Mouse (Mus musculus) heart, adult 8-10 months (tissue): ENCODE results near the gene Mtmr10. TPM values are rescaled to one million over a fixed set of nuclear protein-coding genes. Genes with fewer than 3 reads are reported as not detected.

Source experiments
- DNase-seq: peaks from one replicate; pipeline ENCODE4 v3.0.0; 2022; ENCODE audit warnings: low spot score
- microRNA-seq: library from miRNA; unstranded; fragments of <30 nt; microRNA quantifications from one replicate; pipeline ENCODE4 v1.2.0, GENCODE M21; 2022
- total RNA-seq, 4 experiments: library from RNA; stranded (reverse); gene quantifications; 2 replicates each; pipeline ENCODE4 v1.2.4; 2022

Gene Mtmr10
- total RNA-seq, 4 experiments from 2014 or later, result 10.3 to 17.0 (median 12.6) TPM

DNA sequence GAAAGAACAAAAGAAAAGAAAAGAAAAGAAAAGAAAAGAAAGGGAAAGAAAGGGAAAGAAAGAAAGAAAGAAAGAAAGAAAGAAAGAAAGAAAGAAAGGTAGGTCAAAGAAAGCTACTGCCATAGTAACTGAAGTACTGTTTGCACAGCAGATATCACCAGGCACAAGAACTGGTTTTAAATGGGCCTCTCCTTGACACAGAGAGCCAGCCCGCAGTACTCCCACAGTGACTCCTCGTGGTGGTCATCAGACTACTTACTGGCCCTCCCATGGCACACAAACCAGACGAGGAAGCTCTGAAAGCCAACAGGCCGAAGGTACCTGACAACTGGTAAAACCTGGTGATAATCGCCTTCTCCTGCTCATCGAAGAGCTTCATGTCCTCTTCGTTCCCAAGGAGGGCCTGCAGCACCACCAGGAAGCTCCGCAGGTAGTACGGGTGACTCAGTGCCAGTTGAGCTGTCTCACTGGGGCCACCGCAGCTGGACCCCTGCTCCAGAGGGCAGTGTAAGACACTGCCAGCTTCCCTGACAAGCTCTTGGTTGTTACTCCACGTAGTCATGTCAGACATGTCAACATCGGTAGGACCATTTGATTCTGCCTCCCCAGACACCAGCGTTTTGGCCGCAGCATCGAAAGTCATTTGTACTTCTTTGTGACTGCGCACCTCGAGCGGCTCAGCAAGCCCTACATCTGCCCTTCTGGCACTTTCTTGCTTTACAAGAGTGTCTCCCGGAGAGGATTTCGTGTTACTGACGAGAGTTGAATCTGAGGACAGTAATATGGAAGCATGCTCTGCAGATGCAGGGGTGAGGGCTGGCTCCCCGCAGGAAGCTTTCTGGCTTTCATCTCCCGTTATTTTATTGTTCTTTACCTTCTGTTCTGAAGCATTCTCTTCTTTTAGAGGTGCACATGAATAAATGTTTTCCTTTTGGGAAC, 84.8 kb downstream of the Mtmr10 start:
- no peak for DNase-seq

DNA sequence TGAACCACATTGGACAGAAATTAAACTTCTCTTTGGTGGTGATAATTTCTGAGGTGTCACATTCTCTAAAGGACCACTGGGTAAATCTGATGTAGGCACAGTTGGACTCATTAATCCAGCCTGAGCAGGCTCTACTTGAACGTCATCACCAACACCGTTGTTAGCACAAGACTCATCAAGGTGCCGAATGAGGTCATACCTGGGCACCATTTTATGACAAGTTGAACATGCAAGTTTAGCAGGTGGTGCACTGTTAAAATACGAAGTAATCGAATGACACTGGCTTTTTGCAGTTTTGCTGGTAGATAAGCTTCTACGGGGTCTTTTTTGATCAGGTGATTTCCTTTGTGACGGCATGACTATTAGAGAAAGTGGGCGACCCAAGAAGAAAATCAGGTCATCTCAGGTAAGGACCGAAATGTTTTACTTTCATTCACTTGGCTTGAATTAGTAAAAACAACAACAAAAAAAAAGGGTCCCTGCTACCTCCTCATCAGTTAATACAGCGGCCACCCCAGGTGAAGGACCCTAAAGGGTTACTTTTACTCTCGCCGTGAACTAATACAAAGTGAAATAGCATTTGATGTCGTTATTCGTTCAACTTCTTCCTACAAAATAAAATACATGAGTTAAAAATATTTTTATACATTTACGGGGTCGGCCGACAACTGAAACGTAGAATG, 85.8 kb downstream of the Mtmr10 start:
- DNase-seq, result no peak

DNA sequence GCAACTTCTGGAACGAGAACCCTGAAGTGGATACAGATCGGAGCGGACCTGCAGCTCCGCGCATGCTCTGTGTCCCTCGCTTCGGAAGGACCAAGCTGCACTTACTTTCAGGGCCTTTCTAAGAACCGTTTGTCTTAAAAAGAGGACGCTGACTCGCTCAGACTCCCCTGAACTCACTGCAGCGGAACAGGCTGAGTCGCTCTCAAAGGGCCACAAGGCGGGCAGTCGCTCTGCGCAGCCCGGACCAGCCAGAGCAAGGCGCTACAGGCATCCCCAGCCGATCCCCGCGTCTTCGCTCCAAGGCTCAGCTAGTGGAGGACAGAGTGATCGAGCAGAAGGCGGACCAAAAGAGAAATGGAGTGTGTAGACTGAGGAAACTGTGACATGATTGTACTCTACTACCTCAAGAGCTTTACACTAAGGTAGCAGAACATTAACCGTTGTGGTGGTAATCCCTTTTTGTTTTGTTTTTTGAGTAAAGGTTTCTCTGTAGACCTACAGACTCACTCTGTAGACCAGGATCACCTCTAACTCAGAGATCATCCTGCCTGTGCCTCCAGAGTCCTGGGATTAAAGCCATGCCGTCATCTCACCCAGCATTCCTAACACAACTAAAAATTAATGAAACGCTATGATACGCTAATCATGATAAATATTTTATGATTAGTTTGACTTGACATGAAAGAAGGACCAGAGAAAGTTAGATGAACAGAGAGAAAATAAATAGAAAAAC, 86.5 kb downstream of the Mtmr10 start, which contains the start of gene Fan1:
TSS of gene Fan1 (minus strand) at position 266 of the 733 bp plus-strand sequence.
- DNase-seq, result peak; percentile 92

Small RNA genes within 50 kb of the gene (microRNA-seq; reads per million reads assigned to microRNA genes)
- not detected for gene Mir6416

Other genes starting within 250 kb of the Mtmr10 start
- under 1 TPM in 2 of 4 experiments, not detected in 2; 0.31 to 0.66 TPM for gene Trpm1, start 133.8 kb upstream of the Mtmr10 start, total RNA-seq
- gene Fan1, start 86.4 kb downstream of the Mtmr10 start, total RNA-seq, result 10 to 100 TPM in 3 of 4 experiments, 1 to 10 TPM in 1; 9.9 to 12.5 (median 10.9) TPM
- 10 to 100 TPM; 13.0 to 15.5 (median 15.1) TPM for gene Mphosph10, start 104.6 kb downstream of the Mtmr10 start, total RNA-seq
- gene Mcee, start 105.0 kb downstream of the Mtmr10 start, total RNA-seq, result 100 to 1,000 TPM; 186 to 213 (median 202) TPM
- gene Apba2, start 214.1 kb downstream of the Mtmr10 start, total RNA-seq, result 1 to 10 TPM; 1.1 to 1.9 (median 1.4) TPM